Mouse (Mus musculus) lung, postnatal 0 days (tissue): ENCODE data around the gene Farp1.

Source experiments
- CTCF ChIP-seq: IDR thresholded peaks from 2 replicates; pipeline ENCODE4 v1.5.1; 2016; ENCODE audit warnings: antibody characterized with exemption, mild to moderate bottlenecking
- EP300 ChIP-seq: IDR thresholded peaks from 2 replicates; pipeline ENCODE4 v1.6.1; 2016; ENCODE audit warnings: antibody characterized with exemption, mild to moderate bottlenecking, control low read depth

DNA sequence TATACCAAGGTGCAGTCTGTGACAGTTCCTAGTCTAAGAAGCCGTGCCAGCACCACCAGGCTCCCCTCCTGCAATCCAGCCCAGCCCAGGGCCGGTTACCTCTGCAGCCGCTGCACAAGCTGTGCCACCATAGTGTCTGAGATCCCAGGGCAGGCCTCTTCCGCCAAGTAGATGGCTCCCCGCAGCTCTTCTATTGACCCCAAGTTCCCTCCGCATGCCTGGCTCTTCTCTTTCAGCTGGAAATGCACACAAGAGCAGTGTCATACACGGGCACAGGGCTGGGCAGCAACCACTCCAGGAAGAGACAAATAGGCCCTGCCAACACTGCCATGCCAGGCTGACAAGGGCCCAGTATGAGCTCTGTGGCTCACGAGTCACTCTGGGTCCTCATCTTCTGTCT is 256.9 kb downstream of the Farp1 start:
- no peak for TF ChIP-seq CTCF
- no peak for TF ChIP-seq EP300
